Mouse (Mus musculus) neural tube, embryonic 14.5 days (tissue): ENCODE results near the gene H2-T24. TPM values are rescaled to one million over a fixed set of nuclear protein-coding genes. Genes with fewer than 3 reads are reported as not detected.
A peak's percentile ranks its signal among the peaks of the same experiment; 100 is the strongest.
"Not testable (repeated sequence)": the region's sequence is repeated elsewhere in the genome, so short reads cannot be mapped to it uniquely, and the experiment has no call there.

Source experiments
- ATAC-seq: fragments of 200-750 bp; cut with Nextera tagmentation; 2 replicates; pipeline ENCODE4 v1.8.0; 2017; ENCODE audit warnings: low read depth, mild to moderate bottlenecking, moderate TSS enrichment, moderate library complexity
- H3K27ac ChIP-seq: fragments of 300-500 bp; sonication (generic); 2 replicates; pipeline ENCODE4 v1.5.1; 2014; ENCODE audit warnings: low read depth, mild to moderate bottlenecking, control low read depth, low read length, moderate library complexity, mixed read lengths
- H3K27me3 ChIP-seq: fragments of 300-500 bp; sonication (generic); 2 replicates; pipeline ENCODE4 v1.6.1; 2014; ENCODE audit warnings: low read length; ENCODE audit not compliant: control insufficient read depth, insufficient read depth
- H3K36me3 ChIP-seq: fragments of 300-500 bp; sonication (generic); 2 replicates; pipeline ENCODE4 v1.6.1; 2014; ENCODE audit warnings: low read length, mixed read lengths; ENCODE audit not compliant: control insufficient read depth, insufficient read depth
- H3K4me1 ChIP-seq: fragments of 300-500 bp; sonication (generic); 2 replicates; pipeline ENCODE4 v1.6.1; 2014; ENCODE audit warnings: low read length; ENCODE audit not compliant: control insufficient read depth, insufficient read depth
- H3K4me2 ChIP-seq: fragments of 300-500 bp; sonication (generic); 2 replicates; pipeline ENCODE4 v1.6.1; 2014; ENCODE audit warnings: mild to moderate bottlenecking, low read depth, low read length, control low read depth
- H3K4me3 ChIP-seq: fragments of 300-500 bp; sonication (generic); 2 replicates; pipeline ENCODE4 v1.5.1; 2014; ENCODE audit warnings: low read depth, low read length, control low read depth, mixed read lengths
- H3K9ac ChIP-seq: fragments of 300-500 bp; sonication (generic); replicated peaks from 2 replicates; pipeline ENCODE4 v1.6.1; 2014; ENCODE audit warnings: low read depth, mild to moderate bottlenecking, control low read depth, low read length, mixed read lengths
- H3K9me3 ChIP-seq: fragments of 300-500 bp; sonication (generic); 2 replicates; pipeline ENCODE4 v1.6.1; 2016; ENCODE audit warnings: low read length; ENCODE audit not compliant: control insufficient read depth
- WGBS: fragments of 180-500 bp; shearing (Covaris S2); extraction: QIAGEN DNeasy Blood & Tissue Kit; methylation state at CpG from one replicate; pipeline ENCODE4 v1.1.7; 2014; 5-methylcytosine and 5-hydroxymethylcytosine counted together
- polyA plus RNA-seq: library from polyadenylated mRNA; unstranded; fragments of >200 nt; fragmentation: Nextera tagmentation; extraction: Ambion mirVana; gene quantifications from 2 replicates; pipeline ENCODE4 v1.2.1, GENCODE M21; 2014

H2-T24 gene
- 11.0 and 12.7 TPM in 2 replicates for polyA plus RNA-seq

DNA sequence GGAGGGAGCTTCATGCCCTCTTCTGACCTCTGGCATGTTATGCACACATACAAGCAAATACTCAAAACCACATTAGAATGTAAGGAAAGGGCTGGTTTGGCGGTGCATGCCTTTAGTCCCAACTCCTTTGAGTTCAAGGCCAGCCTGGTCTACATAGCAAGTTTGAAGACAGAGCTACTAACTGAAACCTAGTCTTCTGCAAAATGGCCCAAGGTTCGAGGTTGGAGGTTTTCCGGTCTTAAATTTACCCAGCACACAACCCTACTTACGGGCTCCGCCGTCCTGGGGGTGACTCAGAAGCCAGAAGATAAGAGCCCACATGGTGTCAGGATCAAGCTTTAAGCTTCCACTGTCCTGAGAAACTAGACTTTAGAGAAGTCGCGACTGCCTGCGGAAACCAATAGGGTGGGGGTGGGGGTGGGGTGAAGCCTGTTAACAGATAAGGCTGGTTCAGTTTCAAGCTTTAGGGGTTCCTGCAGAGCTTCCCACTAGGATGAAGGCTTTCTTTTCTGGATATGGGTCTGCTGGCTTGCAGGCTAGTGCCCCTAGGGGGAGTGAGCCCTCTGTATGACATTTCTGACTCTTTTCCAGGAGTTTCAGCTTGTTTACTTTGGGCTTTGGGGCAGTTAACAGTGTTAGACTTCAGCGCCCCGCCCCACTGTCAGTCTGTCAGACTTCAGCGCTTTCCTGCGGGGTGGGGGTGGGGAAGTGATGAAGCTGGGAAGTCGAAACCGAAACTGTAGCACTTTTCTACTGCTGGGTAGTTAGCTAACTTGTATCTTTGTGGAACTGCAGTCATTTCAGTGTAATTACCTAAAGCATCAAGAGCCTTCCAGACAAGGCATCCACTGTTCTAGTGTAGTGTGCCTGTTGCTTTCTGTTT lies at the start of gene H2-T24:
Gene H2-T24, minus strand, starts transcription at position 370 of the 883 bp plus-strand sequence.
- Histone ChIP-seq H3K4me1 (no peaks in the 10 kb centered on the region), H3K4me3 (no peak within 1 kb of the TSS), H3K27ac (no peak within 1 kb of the TSS), H3K9me3 (no peaks in the 10 kb centered on the region), H3K27me3 (no peaks in the 10 kb centered on the region), H3K9ac (no peak within 1 kb of the TSS), H3K36me3 (no peaks in the 10 kb centered on the region), H3K4me2 (no peak within 1 kb of the TSS)
- no peak for ATAC-seq
- WGBS = 52% methylated on average over 15 of the region's 15 CpGs

DNA sequence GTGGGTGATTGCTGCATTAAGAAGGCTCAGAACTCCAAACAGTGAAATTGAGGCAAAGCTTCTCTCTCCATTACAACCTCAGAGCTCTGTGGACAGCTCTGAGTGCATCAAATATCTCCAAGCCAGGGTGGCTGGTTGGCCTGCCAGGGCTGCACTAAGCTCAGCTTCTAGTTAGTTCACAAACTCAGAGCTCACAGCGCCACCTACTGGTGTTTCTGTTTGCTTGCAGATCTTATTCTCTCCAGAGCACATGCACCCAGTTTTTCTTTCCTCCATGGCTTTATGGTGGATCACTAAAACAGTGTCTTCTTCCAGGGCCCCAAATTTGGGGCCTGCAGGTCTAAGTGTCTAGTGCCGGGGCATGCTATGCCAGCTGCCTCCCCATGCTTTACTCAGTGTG lies 40.5 kb upstream of the H2-T24 start:
- Histone ChIP-seq H3K27me3 (no peaks in the 10 kb centered on the region), H3K4me1 (no peaks in the 10 kb centered on the region), H3K9me3 (no peaks in the 10 kb centered on the region), H3K36me3 (no peaks in the 10 kb centered on the region), H3K4me3 (no peak overlapping the region), H3K4me2 (no peak overlapping the region), H3K27ac (no peak overlapping the region), H3K9ac (no peak overlapping the region)
- ATAC-seq = no peak
- 19% methylated on average over 2 of the region's 2 CpGs for WGBS

DNA sequence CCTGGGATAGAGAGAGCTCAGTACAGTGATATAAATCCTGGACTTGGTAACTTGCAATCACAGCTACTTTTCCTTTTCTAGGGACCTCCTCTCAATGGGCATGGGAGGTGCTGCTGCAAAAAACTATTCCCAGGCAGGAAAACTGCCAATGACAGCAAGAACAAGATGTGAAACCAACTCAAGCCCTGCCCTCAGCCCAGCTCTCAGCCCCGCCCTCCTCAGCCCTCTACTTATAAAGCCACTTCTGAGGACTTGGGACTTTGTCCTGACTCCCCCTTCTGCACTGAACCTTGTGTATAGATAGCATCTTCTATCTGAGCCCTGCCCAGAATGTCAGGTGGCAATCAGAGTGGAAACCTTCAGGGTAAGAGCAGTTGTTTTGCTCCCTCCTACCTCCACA lies 38.0 kb upstream of the H2-T24 start, which contains the start of gene Gm11127:
Gene Gm11127, minus strand, starts transcription at position 10 of the 400 bp plus-strand sequence.
- not testable (repeated sequence) for H3K27ac ChIP-seq, H3K36me3 ChIP-seq, H3K27me3 ChIP-seq, H3K4me2 ChIP-seq, ATAC-seq, H3K9me3 ChIP-seq, H3K4me1 ChIP-seq, H3K4me3 ChIP-seq, H3K9ac ChIP-seq
- WGBS = 65% methylated on average over 1 of the region's 1 CpGs

DNA sequence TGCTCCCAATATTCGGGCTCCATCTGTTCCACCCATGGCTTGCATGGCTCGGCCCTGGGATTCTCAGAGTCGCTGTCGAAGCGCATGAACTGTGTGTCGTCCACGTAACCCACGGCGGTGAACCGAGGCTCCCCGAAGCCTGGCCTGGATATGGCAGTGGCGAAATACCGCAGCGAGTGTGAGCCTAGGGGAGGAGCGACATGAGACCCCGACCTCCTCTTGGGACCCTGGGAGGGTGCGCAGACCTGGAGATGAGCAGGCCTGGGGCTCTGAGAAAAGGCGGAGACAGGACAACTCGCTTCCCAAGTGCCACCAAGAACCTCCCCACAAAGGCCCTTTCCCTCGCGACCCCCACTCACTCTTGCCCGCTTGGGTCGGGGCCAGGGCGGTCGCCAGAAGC lies 37.6 kb upstream of the H2-T24 start:
- 88% methylated on average over 24 of the region's 25 CpGs for WGBS
- not testable (repeated sequence) for ATAC-seq

DNA sequence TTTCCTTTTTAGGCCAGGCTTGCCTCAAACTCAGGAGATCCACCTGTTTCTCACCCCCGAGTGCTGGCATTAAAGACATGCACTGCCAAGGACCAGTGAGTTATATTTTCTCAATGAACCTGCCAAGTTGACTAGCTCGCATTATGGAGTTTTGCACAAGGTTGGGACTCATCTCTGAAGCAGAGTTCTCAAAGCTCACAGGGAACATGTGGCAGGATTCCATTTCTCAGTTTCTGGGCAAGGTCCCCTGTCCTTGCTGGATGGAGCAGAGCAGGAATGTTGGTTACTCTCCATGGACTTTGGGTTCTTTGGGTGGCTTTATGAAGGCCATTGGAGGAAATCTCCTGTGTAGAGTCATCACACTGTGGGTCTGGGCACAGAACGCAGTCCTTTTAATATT lies 22.9 kb upstream of the H2-T24 start:
- Histone ChIP-seq H3K27me3 (no peaks in the 10 kb centered on the region), H3K4me3 (no peak overlapping the region), H3K27ac (no peak overlapping the region), H3K4me1 (no peaks in the 10 kb centered on the region), H3K36me3 (no peaks in the 10 kb centered on the region), H3K9ac (no peak overlapping the region), H3K4me2 (peak overlapping the region; percentile 64), H3K9me3 (no peaks in the 10 kb centered on the region)
- WGBS = 87% methylated on average over 3 of the region's 3 CpGs
- no peak for ATAC-seq

More for the DNA sequence above, 37.6 kb upstream of the H2-T24 start:
- not testable (repeated sequence) for H3K9ac ChIP-seq, H3K9me3 ChIP-seq, H3K4me2 ChIP-seq, H3K4me1 ChIP-seq, H3K27ac ChIP-seq, H3K36me3 ChIP-seq, H3K4me3 ChIP-seq, H3K27me3 ChIP-seq

DNA sequence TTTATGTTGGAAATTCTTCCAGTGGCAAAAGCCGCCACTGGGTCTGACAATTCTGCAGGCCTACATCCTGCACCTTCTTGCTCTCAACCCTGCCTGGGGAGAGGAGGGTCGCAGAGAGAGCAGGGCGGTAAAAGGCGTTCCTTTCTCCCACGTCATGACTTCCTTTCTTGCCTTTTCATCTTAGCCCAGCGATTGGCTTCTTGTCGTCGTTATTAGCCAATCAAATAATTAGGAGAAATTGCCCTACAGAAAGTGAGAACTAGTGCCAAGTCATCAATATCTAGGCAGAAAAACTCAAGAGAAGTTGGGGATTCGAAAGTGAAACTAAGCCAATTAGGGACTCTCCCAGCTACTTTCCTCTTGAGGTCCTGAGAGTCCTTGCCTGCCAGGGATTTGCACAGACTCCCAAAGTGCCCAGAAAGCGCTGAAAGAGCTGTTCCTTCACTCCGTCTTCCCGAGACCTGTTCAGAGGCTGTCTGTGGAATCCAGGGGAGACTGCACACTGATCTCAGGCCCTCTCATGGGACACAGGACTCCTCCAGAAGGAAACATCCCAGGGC lies 22.3 kb upstream of the H2-T24 start, which contains the start of the genes H2-T22 and Gm6034:
Gene H2-T22, minus strand, starts transcription at position 138 of the 560 bp plus-strand sequence.
Gene Gm6034, plus strand, starts transcription at position 352 of the 560 bp plus-strand sequence.
- H3K9ac ChIP-seq, H3K9me3 ChIP-seq, H3K4me1 ChIP-seq, H3K27ac ChIP-seq, H3K27me3 ChIP-seq, H3K36me3 ChIP-seq: not testable (repeated sequence)
- under 1% methylated on average over 12 of the region's 12 CpGs for WGBS
- peak within 1 kb of the TSS; percentile 29 for H3K4me3 ChIP-seq
- H3K4me2 ChIP-seq = peak within 1 kb of the TSS; percentile 64
- ATAC-seq = peak; percentile 97

DNA sequence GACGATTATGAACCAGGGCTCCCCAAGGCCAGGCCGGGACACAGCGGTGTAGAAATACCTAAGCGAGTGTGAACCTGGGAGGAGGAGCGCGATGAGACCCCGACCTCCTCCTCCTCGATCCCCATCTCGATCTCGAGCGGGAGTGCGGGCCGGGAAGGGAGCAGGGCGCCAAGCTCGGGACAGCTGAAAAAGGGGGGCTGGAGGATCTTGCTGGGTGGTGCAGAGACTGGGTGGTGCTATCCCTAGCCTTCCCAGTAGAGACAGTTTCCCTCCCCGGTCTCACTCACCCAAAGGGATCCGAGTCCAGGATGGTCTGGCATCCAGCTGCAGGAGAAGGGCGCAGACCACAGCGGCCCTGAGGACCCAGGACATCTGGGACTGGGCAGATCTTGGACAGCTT lies 21.7 kb upstream of the H2-T24 start:
- H3K27ac ChIP-seq, H3K36me3 ChIP-seq, H3K27me3 ChIP-seq, H3K9ac ChIP-seq, H3K4me1 ChIP-seq, H3K9me3 ChIP-seq: not testable (repeated sequence)
- ATAC-seq = peak; percentile 80
- WGBS = 2% methylated on average over 9 of the region's 19 CpGs
- peak overlapping the region; percentile 29 for H3K4me3 ChIP-seq
- H3K4me2 ChIP-seq = peak overlapping the region; percentile 64

DNA sequence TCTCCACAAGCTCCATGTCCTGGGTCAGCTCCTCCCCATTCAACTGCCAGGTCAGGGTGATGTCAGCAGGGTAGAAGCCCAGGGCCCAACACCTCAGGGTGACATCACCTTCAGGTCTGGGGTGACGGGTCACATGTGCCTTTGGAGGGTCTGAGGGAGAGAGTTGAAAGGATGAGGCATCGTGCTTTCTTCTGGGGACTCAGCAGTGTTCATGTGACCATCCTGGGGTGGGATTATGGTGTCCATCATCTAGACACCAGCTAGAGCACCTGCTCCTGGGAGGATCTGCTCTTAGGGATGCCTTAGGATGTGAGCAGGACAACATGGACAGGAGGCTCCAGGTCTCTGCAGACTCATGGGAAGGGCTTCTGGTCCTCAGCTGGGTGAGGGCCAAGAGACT lies 20.2 kb upstream of the H2-T24 start:
- H3K27me3 ChIP-seq, H3K36me3 ChIP-seq, ATAC-seq, H3K4me1 ChIP-seq, H3K9ac ChIP-seq, H3K27ac ChIP-seq, H3K4me3 ChIP-seq, H3K4me2 ChIP-seq, H3K9me3 ChIP-seq: not testable (repeated sequence)
- 91% methylated on average over 2 of the region's 2 CpGs for WGBS

DNA sequence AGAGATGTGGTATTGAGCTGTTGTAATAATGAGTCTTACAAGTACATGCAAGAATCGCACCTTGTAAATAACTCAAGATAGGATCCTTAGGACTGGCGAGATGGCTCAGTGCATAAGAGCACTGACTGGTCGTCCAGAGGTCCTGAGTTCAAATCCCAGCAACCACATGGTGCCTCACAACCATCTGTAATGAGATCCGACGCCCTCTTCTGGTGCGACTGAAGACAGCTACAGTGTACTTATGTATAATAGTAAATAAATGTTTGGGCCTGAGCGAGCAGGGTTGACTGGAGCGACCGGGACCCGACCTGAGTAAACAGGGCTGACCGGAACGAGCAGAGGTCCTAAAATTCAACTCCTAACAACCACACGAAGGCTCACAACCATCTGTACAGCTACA lies 15.8 kb upstream of the H2-T24 start:
- not testable (repeated sequence) for H3K9me3 ChIP-seq, H3K9ac ChIP-seq, H3K4me1 ChIP-seq, H3K4me3 ChIP-seq, H3K27ac ChIP-seq, H3K36me3 ChIP-seq, ATAC-seq, H3K27me3 ChIP-seq, H3K4me2 ChIP-seq
- WGBS = 88% methylated on average over 13 of the region's 13 CpGs
